Mouse (Mus musculus) embryo, embryonic 11.5 days (tissue): ENCODE measurements around the gene Spef2.
"Not testable (repeated sequence)": the region's sequence is repeated elsewhere in the genome, so short reads cannot be mapped to it uniquely, and the experiment has no call there.

ENCODE experiments used
- DNase-seq: peaks from one replicate; pipeline ENCODE4 v3.0.0-alpha.2; 2012; ENCODE audit warnings: low read depth, low spot score

The Spef2 gene

DNA sequence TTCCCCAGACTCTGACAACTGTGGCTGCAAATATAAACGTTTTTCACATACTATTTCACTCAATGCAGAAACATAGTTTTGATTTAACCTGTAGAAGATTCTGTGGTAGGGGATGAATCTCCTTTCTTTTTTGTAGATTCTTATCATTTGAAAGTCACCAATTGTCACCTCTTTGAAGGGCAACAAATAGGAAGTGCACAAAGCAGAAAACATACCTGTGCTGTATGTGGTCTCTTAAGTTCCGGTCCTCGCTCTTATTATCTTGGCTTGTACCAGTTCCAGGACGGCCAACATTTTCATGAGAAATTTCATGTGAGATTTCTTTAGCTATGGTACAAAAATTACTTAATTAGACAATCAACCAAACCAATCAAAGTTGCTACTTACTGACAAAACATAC lies 80.1 kb downstream of the Spef2 start:
- no peak for DNase-seq

DNA sequence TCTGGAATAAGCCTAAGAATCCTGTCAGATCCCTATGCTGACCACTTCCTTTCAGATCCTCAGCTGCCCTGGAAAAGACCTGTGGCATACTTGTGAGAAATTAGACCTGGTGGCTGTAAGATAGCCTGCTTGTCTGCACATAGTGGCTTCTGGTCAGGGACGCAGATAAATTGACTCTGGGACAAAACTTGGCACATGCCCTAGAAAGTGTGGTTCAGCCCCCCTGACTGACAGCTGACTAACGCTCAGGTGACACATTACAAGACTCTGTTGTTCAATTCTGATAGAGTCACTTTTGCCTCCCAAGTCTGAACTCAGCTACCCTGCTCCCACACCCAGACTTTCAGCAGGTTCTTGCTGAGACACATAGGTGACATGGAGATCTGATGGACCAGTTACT lies 83.7 kb downstream of the Spef2 start:
- not testable (repeated sequence) for DNase-seq

DNA sequence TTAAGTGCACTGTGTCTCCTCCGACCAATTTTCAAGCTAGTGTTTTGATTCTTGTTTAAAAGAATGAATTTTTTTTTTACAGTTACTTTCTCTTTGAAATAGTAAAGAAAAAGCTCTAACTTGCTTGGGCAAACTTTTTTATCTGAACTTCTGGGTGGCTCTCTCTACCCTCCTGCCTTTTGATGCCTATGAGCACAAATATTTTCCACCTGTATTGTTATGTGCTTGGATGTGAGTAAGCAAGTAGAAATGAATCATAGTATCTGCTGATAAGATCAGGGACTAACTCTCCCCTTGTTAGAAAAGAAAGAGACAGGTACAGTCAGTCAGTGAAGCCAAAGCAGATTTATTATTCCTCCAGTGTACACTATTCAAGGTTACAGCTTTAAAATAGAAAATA lies 87.5 kb downstream of the Spef2 start:
- DNase-seq, result no peak

DNA sequence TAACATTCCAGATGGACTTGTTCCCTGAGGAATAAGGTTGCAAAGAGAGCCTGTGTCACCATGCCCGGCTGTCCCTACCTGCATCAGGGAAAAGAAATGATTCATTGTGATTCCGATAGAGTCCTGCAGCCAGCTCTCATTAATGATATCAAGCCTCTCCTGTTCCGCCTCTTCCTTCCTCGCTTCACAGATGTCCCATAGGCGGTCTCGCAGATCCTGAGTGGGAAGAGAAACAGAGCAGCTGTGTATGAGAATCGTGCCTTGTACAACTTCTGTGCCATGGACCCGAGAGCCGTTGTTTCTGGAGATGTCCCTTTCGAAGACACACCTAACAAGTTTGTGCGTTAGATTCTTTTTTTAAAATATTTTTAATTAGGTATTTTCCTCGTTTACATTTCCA lies 114.2 kb downstream of the Spef2 start:
- DNase-seq, result no peak

- DNase-seq, result no peak
These were observed 117.0 kb downstream of the Spef2 start for GRCm38 (mm10) chr15:9631657-9632056.

- no peak for DNase-seq
These were observed 119.0 kb downstream of the Spef2 start for GRCm38 (mm10) chr15:9629660-9630059.

DNA sequence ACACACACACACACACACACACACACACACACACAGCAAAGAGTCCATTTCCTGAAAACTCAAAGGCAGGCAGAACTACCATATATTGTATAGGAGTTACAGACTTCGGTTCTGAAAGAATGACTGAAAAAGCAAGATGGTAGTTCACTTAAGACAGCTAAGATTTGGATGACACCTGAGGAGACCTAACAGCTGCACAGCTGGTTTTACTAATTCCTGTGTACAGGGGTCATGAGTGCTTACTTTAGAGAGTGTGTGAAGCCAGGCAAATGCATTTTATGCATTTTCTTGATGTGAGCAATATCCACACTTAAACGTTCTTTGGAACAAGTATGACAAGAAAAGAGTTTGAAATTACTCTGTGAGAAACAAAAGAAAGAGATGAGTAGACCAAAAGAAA lies 124.0 kb downstream of the Spef2 start:
- no peak for DNase-seq

DNA sequence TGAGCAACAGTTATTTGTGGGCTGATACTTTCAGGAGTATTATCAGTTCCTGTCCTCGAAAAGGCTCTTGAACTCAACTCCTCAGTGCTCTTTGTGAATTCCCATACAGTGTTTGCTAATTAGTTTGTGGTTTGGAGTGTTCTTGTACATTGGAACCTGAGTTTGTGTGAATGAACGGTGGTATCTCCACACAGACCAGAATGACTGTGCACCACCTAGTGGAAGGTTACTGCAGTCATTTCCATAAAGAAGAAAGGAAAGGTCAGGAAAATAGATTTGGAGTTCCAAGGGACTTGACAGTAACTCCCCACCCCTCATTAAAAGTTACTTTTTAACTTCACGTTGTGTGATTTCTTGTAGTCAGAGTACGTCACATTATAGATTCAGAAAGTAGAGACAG lies 140.5 kb downstream of the Spef2 start:
- DNase-seq, result no peak

GRCm38 (mm10) chr15:9600088-9600455 lies 148.6 kb downstream of the Spef2 start:
- no peak for DNase-seq

DNA sequence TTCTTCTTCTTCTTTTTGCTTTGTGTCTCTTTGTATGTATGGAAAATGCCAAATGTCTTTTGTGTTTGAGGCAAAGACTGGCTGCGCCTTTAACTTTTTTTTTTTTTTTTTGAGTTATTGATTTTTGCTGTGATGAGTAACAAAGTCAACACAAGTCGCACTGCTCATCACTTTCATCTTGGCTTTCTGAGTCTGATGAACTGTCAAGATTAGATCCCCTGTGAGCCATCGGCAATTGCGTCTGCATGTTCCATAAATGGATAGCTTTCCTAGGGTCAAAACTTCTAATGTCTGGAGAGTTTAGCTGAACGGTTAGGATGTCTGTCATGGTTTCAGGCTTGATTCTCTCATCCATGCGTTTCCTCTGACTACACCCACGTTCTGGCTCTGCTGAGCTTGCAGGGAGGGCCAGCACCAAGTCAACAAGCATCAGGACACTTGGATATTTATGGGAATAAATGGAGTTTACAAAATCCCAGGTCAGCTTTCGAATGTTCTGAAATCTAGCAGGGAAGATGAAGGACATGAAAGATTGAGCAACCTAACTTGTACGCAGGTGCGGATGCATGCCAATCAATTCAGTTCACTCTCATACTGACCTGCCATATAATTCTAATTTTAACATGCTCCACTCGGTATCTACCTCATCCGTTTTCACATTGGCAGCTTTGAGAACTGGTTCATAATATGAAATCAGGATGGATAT lies 149.1 kb downstream of the Spef2 start:
- no peak for DNase-seq

GRCm38 (mm10) chr15:9596298-9597060 lies 152.2 kb downstream of the Spef2 start:
- DNase-seq, result no peak

- DNase-seq, result no peak
These were observed 158.7 kb downstream of the Spef2 start for GRCm38 (mm10) chr15:9589939-9590338.

GRCm38 (mm10) chr15:9580470-9581280 lies 168.0 kb downstream of the Spef2 start:
- no peak for DNase-seq

DNA sequence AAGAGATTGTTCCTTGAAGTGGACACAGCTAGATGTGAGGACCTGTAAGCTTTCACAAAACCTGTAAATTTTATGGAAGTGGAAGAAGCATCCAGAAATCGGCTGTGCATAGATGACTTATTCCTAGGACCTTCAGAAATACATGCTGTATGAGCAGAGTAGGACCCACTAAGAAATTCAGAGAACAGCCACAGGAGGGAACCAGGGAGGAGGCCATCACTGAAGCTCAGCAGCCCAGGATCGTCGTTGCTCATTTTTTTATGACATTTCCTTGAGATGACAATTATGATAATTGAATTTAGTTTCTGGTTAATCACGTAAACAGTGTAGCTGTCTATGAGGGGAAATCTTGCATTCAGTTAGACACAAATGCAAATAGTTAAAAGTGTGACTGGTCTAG lies 171.4 kb downstream of the Spef2 start:
- no peak for DNase-seq

GRCm38 (mm10) chr15:9574796-9575195 lies 173.9 kb downstream of the Spef2 start:
- DNase-seq, result no peak

GRCm38 (mm10) chr15:9573361-9573760 lies 175.3 kb downstream of the Spef2 start:
- DNase-seq, result no peak

- no peak for DNase-seq
These were observed 176.0 kb downstream of the Spef2 start for GRCm38 (mm10) chr15:9572664-9573063.

- no peak for DNase-seq
These were observed 176.8 kb downstream of the Spef2 start for GRCm38 (mm10) chr15:9571896-9572295.

GRCm38 (mm10) chr15:9567316-9567715 lies 181.4 kb downstream of the Spef2 start:
- no peak for DNase-seq

GRCm38 (mm10) chr15:9565396-9565795 lies 183.3 kb downstream of the Spef2 start:
- DNase-seq, result no peak

- DNase-seq, result no peak
These were observed 184.5 kb downstream of the Spef2 start for GRCm38 (mm10) chr15:9564156-9564555.

- DNase-seq, result not testable (repeated sequence)
These were observed 191.4 kb downstream of the Spef2 start for GRCm38 (mm10) chr15:9557264-9557663.
